Mouse (Mus musculus) testis, postnatal 14 days (tissue): ENCODE results near the gene Ctnna3.

Source experiments
- DNase-seq: peaks from one replicate; pipeline ENCODE4 v3.0.0; 2021; ENCODE audit warnings: low spot score

The Ctnna3 gene

DNA sequence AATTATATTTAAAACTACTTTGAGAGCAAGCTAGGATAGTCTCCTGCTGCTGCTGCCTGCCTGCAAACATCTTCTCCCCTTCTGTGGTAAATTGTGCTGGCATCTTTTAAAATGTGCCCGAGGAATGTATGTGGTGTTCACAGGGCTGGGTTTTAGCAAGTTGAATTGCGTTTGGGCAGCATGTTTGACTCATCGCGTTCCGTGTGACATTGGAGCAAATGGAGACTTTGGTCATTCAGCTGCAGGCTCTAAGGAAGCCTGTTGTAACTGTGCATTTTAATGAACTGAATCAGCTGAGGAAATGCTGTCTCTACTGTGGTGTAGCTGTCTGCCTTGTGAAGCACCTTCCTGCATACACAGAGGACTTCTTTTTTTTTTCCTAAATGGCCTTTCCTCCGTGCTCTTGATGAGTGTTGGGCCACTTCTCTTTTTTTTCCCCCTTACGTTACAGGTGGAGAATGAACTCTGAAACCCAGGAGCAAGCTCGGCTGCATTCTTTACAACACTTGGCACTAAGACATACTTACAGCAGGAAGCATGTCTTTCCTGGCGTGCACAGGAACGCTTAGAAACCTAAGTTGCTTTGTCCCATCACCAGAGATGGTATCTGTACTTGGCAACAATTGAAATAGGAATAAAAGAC, 646.6 kb downstream of the Ctnna3 start:
- no peak for DNase-seq

DNA sequence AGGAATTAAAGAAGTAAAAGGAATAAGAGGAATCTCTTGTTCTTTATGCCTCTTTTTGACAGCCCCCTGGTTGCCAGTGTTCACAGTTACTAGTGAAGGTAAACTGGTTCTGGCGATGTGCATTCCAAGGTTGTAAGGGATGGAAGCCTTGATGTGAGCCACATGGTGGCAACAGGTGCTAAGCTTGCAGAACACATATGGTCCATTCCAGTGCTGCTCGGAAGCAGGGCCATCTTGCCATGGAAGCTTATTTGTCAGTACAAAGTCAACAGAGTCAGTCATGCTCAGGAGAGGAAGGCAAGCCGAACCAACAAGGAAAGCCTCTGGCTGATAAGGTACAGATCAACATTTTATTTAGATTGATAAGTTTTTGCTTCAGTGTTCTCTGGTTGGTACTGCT, 652.4 kb downstream of the Ctnna3 start:
- no peak for DNase-seq

DNA sequence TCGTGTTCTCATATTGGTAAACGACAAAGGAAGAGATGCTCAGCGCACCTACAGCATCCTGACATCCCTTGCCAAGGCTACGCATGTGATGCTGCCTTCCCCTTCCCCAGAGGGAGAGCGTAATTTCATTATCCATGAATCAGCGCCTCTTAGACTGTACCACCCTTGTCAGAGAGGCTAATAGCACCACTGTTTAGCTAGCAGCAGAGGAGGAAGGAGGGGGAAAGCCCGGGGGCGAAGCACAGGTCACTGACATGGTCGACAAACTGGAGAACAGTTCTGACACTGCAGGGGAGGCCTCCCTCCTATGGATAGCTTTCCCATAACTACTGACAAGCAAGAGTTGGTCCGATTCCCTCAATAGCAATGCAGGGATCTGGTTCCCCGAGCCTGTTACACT, 653.9 kb downstream of the Ctnna3 start:
- no peak for DNase-seq

DNA sequence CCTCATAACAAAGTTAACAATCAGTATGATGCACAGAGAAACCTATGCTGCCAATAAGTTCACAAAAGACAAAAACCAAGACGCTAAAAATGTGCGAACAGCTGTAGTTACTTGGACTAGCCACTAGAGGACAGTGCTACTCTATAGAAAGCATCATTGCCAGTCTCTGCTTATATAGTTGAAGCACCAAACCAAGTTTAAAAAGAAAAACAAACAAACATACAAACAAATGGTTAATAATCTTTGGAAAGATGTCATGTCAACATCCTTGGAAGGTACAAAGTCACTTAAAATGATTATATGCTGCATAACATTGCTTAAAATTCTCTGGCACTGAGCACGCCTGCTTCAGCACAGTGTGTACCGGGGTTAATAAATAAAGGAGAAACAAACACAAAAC, 654.6 kb downstream of the Ctnna3 start:
- DNase-seq: no peak

DNA sequence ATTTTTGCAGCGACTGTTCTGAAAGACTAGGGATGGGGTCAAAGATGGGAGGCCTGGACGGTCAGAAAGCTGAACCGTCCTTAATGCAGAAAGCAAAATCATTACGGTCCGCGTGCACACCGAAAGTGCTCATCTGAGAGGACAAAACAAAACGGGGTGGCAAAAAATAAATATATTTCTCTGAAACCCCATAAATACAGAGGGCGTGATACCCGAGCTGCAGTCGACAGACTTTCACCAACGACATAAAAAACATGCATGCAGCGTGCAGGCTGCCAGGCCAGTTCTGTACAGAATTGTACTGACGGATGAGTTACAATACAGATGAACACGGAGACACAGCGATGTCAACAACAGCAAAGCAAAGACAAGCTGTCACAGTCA, 656.3 kb downstream of the Ctnna3 start:
- DNase-seq: no peak

DNA sequence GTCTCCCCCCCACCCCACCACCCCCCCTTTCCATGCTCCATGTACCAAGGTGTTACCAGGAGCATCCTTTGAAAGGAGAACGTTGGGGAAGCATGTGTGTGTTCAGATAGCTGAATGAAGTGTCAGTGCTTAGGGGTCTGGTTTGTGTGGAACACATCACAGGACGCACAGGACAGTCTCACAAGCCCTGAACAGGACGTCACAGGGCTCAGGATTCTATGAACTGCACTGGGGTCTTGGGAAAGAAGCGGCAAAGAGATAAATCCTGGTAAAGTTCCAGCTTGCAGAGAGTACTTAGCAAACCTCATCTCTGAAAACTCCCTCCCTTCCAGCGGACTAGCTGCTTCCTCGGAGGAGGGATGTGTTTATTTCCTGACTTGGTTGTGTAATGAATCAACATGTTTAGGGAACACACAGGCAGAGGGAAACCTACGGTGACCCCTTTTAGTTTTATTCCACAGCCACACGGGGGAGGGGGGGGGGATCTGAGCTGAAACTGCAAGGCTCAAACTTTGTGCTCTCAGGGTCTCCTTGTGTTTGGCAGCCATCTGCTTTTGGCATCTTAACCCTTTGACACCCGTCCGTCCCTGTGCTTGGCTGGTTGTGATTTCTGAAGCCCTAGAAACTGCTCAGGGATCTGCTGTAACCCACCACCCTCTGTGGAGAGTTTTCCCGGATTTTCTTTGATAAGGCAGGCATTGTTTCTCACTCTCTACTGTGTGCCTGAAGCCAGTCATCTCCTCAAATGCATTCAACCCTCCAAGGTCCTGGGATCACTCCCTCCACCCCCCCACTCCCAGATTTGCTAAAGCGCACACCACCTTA, 656.9 kb downstream of the Ctnna3 start:
- no peak for DNase-seq

DNA sequence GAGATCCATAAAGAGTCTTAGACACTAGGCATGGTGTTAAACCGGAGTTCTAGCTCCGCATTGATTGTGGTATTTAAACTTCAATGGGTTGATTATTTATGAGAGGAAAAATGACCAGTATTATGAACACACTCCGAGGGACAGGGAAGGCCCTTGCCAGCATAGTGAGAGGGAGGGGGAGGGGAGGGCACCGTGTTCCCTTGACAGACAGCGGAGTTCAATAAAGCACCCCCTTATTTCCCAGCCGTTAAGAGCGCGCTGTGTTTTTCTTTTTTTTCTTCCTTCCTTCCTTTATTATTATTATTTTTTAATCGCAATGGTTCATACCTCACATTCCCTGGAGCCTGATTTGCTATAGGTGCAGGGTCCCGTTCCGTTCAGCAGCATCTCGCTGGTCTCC, 657.6 kb downstream of the Ctnna3 start:
- DNase-seq: no peak

DNA sequence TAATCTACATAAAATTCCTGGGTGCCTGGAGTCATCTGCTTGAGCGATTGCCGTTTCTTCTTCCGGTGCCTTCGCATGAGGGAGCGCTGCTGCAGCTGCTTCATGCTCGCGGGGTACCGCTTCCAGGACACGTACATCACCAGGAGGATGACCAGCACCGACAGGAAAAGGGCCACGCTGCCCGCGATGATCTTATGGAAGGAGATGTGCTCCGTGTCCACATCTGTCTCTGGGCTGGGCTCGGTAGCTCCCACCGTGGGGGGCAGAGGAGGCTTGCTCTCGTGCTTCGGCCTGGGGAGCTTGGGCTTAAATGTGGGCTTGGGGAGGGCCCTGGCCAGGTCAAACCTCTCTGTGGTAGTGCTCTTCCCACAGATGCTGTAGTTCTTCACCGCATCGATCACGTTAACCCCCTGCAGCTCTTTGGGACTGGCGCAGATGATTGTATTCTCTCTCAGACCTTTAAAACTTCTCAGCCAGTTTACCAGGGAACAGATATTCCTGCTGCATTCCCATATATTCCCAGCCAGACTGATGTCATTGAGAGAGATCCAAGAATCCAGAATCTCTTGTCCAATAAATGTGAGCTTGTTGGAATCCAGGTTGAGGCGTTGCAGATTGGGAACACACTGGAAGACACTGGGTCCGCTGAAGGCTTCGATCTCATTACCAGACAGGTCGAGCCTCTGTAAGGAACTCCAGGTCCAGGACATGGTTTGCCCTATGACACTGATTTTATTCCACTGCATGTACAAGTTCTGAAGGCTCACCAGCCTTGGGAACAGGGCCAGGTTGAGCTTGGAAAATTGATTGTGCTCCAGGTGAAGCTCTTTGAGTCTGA, 658.3 kb downstream of the Ctnna3 start:
- no peak for DNase-seq

DNA sequence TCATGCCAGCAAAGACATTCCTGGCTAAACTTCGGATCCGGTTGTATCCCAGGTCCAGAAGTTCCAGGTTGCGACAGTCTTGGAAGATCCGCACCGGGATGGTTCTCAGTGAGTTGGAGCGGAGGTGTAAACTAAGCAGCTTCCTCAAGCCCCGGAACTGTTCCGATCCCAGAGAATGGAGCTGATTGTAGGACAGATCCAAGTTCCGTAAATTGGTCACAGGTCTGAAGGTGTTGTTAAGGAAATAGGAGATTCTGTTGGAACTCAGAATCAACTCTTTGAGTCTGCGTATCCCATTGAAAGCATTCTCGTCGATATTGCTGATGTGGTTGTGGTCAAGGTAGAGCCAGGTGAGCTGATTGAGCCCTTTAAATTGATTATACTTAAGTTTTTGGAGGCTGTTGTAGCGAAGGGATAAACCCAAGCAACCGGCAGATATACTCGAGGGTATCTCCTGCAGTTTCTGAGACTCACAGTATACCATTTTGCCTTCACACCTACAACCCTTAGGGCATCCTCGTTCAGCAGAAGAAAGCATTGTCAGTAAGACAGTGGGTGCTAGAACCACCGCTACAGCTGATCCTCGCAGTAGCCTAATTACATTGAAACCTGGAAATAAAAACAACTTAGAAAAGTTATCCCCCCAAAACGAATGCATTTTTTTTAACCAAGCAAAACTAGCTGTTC, 659.0 kb downstream of the Ctnna3 start:
- no peak for DNase-seq

DNA sequence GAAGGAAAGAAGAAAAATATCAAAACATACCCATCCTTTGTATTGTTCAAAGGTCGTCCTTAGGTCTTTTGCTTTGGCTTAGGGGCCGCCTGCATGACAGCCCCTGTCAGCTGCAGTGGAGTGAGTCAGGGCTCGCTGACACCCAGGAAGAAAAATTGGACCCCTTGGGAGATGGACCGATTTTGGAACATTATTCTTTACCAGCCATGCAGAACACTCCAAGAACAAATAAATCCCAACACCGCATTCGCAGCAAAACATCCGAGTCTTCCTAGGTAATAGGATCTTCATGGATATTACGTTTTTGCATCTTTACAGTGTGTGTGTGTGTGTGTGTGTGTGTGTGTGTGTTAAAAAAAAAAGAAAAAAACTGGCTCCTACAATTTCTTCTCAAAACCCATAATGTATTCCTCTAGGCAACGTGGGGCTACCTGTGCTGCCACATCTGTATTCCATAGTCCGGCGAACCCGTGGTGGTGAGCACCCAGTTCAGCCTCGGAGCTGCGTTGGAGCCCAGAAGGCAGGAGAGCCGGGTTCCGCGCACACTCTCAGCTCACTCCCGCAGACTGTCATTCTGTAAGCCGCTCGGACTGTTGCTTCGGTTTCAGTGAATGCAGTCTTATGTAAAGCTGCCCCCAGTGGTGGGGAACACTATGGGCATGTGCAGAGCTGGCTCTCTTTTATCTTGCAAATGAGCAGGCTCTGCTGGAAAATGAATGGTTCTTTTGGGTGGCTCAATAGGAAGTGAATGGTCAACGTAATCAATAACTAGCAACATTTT, 660.0 kb downstream of the Ctnna3 start, which contains the start of gene Lrrtm3:
Gene Lrrtm3 (minus strand): TSS at position 598 of the 781 bp plus-strand sequence.
- DNase-seq: peak; percentile 10

DNA sequence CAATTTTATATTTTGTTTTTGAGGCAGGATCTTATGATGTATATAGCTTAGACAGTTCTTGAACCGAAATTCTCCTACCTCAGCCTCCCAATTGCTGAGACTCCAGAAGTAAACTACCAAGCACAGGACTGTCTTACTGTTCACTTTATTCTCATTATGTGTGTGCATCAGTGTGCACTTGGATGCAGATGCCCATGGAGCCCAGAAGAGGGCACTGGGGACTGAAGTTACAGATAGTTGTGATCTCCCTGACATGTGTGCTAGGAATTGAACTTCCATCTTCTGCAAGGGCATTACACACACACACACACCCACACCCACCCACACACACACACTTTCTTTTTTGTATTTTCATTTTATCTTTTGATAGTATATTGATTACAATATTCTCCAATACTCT, 666.6 kb downstream of the Ctnna3 start:
- no peak for DNase-seq

DNA sequence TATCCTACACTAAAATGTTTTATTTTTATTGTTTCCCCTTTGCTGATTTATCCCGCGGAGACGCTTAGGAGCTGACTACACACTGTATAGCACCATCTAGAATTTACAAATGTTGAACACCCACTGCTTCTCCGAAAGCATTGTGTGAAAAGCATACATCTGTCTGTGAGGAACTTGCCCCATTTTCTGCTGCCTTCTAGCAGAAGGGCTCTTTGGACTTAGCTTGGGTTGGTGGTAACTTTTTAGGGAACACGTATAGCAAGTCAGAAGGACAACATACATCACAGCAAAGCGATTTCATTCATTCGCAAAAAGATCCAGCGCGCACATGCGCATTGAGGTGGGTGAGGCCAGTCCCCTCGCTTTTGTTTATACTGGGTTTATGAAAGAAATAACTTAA, 685.3 kb downstream of the Ctnna3 start:
- no peak for DNase-seq

DNA sequence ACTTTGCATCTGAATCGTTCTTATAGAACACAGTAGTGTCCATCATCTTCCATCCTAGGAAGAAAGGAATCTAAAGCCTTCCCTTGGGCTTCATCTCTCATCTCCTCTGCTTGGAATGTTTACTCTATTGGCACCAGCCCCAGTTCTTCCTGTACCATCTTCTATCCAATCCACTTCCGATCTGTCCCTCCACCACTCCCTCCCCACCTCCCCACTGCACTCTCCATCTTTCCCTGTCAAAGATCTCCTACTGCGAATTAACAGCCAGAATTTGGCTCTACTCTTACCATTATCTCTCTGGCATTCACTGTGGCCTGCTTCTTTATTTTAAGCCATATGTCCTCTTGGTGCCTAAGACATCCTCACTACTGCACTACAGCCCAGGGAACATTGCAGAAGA, 688.9 kb downstream of the Ctnna3 start:
- DNase-seq: no peak

DNA sequence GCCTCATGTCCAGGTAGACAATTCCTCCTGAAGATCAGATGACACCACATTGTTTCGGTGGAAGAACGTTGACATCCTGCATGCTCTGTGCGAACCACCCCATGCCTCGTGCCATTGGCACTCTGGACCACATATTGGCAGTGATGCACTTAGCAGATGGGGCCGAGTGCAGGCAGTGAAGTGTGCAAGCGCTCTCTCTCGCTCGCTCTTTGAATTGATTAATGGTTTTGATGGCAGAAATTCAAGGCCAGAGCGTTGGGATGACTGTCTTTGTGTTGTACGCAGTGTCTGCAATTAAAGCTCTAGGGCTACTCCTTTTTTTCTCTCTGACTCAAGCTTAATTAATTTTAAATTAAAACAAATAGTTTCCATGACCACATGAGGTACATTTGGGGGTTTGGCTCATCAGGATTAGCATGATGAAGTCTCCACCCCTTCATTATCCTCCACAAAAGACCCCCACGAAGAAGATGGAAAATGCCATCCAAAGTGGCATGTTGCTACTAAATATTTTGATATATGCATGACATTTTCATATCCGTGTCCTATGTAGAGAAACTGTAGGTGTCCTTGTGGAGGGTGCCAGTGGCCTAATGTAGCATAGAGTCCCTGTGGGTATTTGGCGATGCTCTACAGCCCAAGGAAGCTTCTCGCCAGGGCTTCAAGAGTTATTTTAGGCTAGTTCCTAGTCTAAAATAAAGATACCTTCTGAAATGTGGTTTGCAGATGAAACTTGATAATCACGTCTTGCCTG, 700.7 kb downstream of the Ctnna3 start:
- no peak for DNase-seq

DNA sequence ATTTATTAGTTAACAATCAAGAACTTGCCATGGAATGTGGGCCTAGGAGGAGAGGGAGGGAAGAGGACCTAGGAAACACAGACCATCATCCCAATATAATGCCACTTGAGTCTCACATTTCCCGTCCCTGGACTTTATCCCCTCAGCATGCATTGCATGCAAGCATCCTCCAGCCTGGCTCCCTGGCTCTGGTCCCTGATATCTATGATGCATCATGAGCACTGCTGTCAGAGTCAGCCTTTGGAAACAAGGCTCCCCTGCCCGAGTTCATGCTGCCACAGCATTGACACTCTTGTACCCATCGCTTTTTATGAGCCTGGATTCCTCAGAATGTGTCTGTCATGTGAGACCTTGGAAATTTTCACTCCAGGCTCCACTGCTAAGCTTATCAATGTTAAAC, 703.6 kb downstream of the Ctnna3 start:
- DNase-seq: no peak

DNA sequence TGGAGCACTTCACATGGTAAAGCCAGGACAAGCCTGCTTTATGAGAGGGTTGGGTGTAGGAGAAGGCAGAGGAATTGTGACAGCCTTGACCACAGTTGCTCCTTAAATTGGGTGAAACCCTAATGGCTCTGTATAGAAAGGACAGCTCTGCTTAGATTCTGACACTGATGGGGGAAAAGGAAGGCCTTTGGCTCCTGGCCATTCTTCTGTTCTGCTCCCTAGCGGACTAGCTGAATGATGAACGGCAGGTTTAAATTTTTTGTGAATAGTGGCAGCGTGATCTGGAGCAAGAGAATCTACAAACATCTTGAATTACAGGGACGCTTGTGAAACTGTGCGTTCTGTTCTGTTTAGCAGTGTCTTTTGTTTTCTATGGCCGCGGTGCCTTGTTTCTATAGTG, 705.6 kb downstream of the Ctnna3 start:
- DNase-seq: no peak

DNA sequence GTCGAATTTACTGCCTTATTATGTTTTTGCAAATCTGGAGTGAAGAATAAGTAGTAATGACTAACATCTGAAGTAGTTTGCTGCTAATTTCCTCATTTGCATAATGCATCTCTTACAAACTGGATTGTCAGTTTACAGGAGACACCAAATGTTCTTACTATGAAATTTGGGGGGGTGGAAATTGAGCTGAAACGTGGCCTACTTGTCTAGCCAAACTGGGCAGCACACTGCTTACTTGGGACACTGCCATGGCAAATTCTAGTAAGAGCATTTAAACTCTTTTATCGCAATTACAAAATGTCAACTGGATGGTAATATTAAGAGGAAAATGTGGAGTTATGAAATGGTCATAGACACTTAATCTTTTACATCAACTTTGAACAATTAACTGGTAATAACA, 716.6 kb downstream of the Ctnna3 start:
- no peak for DNase-seq

DNA sequence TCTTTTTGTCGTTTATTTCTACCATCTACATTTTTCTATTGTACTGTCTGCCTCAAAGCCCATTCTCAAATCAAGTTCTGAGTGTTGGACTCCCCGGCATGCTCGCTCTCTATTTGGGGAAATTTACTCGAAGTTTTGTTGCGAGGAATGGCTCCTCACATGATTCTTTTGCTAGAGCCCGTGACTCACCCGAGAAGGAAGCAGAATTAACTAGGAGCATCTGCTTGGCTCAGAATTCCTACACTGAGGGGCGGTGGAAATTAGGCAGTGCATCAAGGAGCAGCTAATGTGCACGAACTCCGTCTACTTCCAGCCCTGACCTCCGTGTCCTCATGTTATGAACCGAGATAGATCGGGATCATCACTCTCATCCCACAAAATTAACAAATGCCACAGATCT, 751.8 kb downstream of the Ctnna3 start:
- no peak for DNase-seq

DNA sequence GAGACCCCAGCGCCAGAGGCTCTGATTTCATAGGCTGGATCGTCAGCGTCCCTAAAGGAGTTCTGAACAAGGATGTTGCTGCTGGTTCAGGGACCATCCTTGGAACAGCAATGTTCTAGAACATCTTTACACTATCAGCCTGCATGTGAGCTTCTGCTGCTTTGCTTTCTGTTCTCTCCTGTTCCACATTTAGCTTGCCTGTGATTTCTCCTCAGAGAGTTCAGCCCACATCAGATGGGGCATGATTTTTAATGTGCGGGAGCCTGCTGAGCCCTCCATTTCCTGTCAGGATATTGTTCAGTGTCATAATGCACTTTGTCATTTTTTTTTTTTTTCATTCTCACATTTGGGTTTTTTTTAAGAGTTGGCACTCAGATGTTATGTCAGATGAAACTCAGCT, 752.8 kb downstream of the Ctnna3 start:
- no peak for DNase-seq

DNA sequence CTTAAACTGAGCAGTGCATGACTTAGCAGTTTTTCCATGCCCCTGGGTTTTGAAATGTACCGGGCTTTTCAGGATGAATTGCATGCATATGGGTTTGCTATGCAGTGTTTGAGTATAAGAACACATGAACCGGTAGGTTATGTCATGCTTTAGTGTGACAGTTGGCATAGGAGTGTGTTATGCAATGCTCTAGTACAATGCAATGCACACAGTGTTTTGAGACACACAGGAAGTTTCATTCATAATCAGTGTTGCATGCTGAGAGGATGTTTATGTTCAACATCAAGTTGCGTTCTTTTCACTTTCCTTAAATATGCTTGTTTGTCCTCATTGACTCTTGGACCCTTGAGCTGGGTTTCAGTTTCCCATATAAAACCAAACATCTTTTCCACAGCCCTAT, 758.1 kb downstream of the Ctnna3 start:
- no peak for DNase-seq

DNA sequence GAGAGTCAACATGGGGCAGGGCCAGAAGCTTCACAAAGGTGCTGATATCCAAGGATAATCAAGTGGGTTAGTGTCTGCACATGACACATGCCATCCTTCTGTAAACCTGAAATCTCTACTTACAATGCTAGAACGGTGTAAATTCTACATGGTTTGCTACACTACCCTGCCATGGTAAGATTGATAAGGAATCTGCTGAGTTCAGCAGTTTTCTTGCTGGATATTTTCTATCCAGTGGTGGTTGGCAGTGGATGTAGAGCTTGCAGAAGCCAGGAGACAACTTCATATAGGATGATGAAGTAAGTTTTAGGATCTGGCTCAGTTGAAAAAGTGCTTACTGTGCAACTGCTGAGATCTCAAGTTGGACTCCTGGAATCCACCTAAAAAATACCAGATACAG, 767.7 kb downstream of the Ctnna3 start:
- no peak for DNase-seq
